Mouse (Mus musculus): Measurements from ENCODE around the gene Glrp1.

The Glrp1 gene

DNA sequence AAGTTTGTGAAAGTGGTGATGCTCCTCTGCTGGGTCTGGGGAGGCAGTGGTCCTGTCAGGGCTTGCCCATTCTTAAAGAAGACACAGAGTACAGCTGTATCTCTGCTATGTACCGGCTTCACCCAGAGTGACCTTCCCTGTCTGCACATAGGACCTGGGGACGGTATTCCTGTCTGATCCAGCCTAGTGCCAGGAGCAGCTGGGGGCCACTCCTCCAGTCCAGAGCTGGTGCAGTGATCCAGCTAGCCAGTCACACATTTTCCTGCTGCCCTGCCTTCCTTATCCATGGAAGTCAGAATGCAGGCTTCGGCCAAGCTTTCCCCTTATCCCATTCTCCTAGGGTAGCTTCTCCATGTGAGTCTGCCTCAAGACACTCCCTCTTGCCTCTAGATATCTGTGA lies 54.1 kb downstream of the Glrp1 start:
- CTCF ChIA-PET = interaction anchor here in 3 of 4 experiments (0.5 to 3.4 kb wide), 14 partner anchors 9 to 287 kb away, joined by 3 to 30 read pairs (median 6); no protein-coding TSS in a partner anchor

DNA sequence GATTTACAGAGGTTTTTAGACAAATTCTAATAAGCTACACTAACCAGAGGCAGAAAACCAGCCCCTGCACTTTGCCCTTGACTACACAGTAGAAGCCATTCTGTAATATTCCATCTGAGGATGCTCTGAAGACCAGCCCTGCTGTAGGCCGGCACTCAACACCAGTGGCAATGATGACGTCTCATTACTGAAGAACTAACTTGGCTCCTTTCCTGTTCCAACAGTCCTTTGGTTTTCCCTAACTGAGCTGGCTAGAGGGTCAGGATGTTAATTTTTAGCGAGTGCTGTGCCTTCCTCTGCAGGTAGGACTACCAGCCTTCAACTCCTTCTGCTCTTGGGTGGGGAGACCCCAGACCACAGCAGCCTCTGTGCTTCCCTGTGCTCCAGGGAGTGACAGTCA lies 55.2 kb downstream of the Glrp1 start:
- POLR2A ChIA-PET = interaction anchor here in 3 of 4 experiments (0.7 to 11.2 kb wide), 6 partner anchors 10 to 736 kb away, joined by 3 to 243 read pairs (median 22); partner anchors contain the start of gene Arl4c (in 1 of the 3)
- CTCF ChIA-PET = interaction anchor here in 2 of 4 experiments (0.6 to 2.8 kb wide), 4 partner anchors 21 to 463 kb away, joined by 3 to 20 read pairs (median 5); no protein-coding TSS in a partner anchor

More for the DNA sequence above, 54.1 kb downstream of the Glrp1 start:
- POLR2A ChIA-PET = interaction anchor here in 3 of 4 experiments (0.6 to 11.2 kb wide), 20 partner anchors 9 to 614 kb away, joined by 3 to 243 read pairs (median 4); partner anchors contain the start of genes Arl4c (in 2 of the 3) and Sh3bp4 (in 1 of the 3)

DNA sequence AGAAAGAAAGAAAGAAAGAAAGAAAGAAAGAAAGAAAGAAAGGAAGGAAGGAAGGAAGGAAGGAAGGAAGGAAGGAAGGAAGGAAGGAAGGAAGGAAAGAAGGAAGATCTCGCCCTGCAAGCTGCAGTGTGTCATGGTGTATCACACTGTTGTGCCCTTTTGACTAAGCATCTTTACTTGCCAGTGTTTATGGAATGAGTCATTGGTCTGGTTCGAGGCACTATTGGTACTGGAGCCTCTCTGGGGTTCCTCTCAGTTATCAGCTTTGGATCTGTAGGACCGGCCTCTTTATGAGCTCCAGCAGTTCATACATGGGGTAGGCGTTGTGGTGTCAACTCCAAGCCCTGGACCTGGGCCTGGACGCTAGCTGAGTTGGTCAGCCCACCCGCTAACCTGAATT lies 57.7 kb downstream of the Glrp1 start:
- ChIA-PET CTCF (interaction anchor here in 1 of 4 experiments (1.4 kb wide), 1 partner anchor 14 kb away, joined by 4 read pairs; no protein-coding TSS in a partner anchor), POLR2A (interaction anchor here in 2 of 4 experiments (1.1 to 11.2 kb wide), 7 partner anchors 13 to 253 kb away, joined by 3 to 243 read pairs (median 5); partner anchors contain the start of gene Arl4c (in 2 of the 2))

DNA sequence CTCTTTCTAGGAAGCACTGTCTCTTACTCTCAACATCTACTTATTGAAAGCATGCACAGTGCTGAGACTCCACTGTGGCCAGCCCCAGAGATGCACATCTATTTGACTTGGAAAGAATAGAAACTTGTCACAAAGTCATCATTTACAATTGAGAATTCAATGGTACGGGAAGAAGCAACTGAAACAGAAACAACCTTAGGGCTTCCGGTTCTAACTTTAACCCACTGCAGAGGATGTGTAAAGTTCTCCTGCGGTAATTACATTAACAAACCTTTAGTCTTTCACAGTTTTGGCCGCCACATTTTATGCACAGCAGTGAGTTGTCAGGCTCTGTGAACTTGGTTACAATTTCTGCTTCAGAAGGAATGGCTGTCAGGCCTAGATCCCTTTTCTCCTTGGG lies 59.2 kb downstream of the Glrp1 start:
- POLR2A ChIA-PET = interaction anchor here in 1 of 4 experiments (11.2 kb wide), 1 partner anchor 22 kb away, joined by 243 read pairs; no protein-coding TSS in a partner anchor
- CTCF ChIA-PET = no interaction called here

Measured in embryonic stem cell, embryonic (primary cell).